Mouse (Mus musculus): ENCODE results near the gene H2al1k. TPM values are rescaled to one million over a fixed set of nuclear protein-coding genes. Genes with fewer than 3 reads are reported as not detected.
"Not testable (repeated sequence)": the region's sequence is repeated elsewhere in the genome, so short reads cannot be mapped to it uniquely, and the experiment has no call there.

H2al1k gene
- not detected in 2 replicates for polyA plus RNA-seq (2014; fragmentation: Nextera tagmentation; extraction: Ambion mirVana)

DNA sequence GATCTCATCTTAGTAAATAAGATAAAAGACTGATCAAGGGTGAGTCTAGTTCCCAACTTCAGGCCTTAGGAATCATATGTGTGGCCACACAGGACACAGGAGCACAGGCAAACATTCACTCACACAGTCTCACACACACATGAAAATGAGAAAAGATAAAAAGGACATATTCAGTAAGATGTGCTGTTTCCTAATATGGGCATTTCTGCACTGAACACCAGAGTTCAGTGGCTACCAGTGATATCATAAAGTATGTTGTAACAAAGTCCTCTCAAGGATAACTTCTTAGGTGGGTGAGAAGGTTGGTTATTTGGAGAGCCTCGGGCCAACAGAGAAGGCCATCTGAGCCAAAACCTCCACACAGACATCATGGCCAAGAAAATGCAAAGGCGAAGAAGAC lies at the start of gene H2al1k:
H2al1k (plus strand) TSS at position 301 of the 400 bp plus-strand sequence.
- WGBS, result no CpG with 5 or more reads among the region's 2 CpGs
- not testable (repeated sequence) for H3K4me2 ChIP-seq; H3K9me3 ChIP-seq (ENCODE audit: low read depth, low read length); H3K9ac ChIP-seq; H3K27me3 ChIP-seq (ENCODE audit: insufficient read depth, low read length); DNase-seq; H3K4me3 ChIP-seq (ENCODE audit: low read depth, low read length); H3K4me1 ChIP-seq (ENCODE audit: insufficient read depth); ATAC-seq (ENCODE audit: insufficient read depth); H3K36me3 ChIP-seq (ENCODE audit: insufficient read depth); H3K27ac ChIP-seq (ENCODE audit: low read depth)

DNA sequence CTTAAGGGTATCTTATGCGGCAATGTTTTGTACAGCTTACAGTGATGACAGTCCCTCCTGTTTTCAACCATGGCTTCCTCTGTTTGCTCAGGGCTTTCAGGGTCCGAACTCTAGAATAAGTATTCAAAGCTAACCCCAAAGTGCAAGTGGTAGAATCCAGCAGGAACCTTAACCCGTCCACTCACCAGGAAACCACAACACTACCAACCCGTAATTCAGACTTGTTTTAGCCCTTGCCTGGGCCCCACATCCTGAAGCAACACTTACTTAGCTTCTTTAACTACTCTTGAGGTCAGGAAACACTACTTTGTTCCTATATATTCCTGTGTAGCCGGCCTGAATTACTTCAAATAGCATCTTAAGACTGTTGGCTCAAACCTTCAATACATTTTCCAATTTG lies 47.6 kb upstream of the H2al1k start:
- H3K27ac ChIP-seq (ENCODE audit: low read depth), result no peak overlapping the region

DNA sequence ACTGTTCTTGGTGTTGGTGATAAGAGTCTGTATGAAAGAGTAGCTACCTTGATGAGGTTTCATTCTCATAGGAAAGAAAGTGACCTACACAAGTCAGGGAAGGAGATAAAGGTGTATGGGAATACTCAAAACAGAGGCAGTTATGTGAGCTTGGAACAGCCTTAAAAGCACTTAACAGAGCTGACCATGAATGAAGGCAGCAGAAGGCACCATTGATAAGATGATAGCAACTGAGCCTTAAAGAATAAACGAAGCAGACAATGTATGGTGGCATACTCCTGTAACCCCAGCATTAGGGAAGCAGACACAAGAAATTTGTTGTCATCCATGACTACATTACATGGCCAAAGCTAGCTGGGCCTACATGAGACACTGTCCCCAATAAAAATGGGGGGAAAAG lies 47.0 kb upstream of the H2al1k start:
- Histone ChIP-seq H3K36me3 (ENCODE audit: insufficient read depth) (no peaks in the 10 kb centered on the region), H3K4me3 (ENCODE audit: low read depth, low read length) (no peak overlapping the region), H3K4me2 (no peak overlapping the region), H3K27me3 (ENCODE audit: insufficient read depth, low read length) (no peaks in the 10 kb centered on the region), H3K9me3 (ENCODE audit: low read depth, low read length) (no peaks in the 10 kb centered on the region), H3K27ac (ENCODE audit: low read depth) (no peak overlapping the region), H3K9ac (no peak overlapping the region), H3K4me1 (ENCODE audit: insufficient read depth) (no peaks in the 10 kb centered on the region)
- ATAC-seq (ENCODE audit: insufficient read depth) (no peak), DNase-seq (no peak)
- TF ChIP-seq CTCF (IDR thresholded peaks at IDR 0.05; ENCODE audit: low read depth), result no peak
- WGBS, result 63% methylated on average over 1 of the region's 1 CpGs

More for the DNA sequence above, 47.6 kb upstream of the H2al1k start:
- ATAC-seq (ENCODE audit: insufficient read depth) (no peak), DNase-seq (no peak)
- Histone ChIP-seq H3K9me3 (ENCODE audit: low read depth, low read length) (no peaks in the 10 kb centered on the region), H3K4me1 (ENCODE audit: insufficient read depth) (no peaks in the 10 kb centered on the region), H3K27me3 (ENCODE audit: insufficient read depth, low read length) (no peaks in the 10 kb centered on the region), H3K4me2 (no peak overlapping the region), H3K9ac (no peak overlapping the region), H3K4me3 (ENCODE audit: low read depth, low read length) (no peak overlapping the region), H3K36me3 (ENCODE audit: insufficient read depth) (no peaks in the 10 kb centered on the region)
- WGBS, result 74% methylated on average over 5 of the region's 5 CpGs
- TF ChIP-seq CTCF (IDR thresholded peaks at IDR 0.05; ENCODE audit: low read depth), result no peak

DNA sequence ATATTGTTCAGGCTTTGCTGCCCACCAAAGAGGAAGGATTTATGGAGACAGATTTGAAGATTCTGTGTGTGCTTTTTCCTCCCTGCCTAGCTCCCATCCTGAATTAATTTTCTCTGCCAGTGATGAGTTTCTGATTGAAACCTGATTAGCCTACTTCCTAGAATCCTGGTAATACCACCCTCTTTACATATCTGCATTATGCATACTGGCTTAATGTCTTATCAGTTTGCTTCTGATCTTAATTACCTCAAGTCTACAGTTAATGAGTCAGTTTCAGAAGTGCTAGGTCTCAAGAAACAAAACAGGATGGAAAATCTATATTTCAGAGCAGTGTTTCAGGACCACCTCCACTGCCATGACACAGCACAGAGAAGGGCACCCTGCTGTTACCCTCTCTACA lies 34.0 kb upstream of the H2al1k start:
- H3K27me3 ChIP-seq (ENCODE audit: insufficient read depth, low read length); ATAC-seq (ENCODE audit: insufficient read depth): not testable (repeated sequence)

DNA sequence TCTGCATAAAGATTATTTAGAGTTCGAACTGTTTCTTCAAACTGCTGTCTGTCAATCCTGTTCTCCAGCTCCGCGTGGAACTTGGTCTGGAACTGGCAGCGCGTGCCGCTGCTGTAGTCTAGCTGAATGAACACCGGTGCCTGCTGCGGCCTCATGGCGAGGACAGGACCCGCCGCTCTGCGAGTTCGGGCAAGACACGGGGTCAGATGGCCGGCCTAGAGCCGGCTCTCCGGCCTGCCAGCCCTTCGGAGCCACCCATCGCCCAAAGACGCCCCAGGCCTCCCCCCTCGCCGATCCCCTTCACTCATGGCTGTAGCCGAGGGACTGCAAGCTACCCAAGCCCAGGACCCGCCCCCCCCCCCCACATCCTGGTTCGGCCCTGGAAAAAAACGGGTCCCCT lies 22.5 kb upstream of the H2al1k start:
- not testable (repeated sequence) for H3K27me3 ChIP-seq (ENCODE audit: insufficient read depth, low read length); ATAC-seq (ENCODE audit: insufficient read depth); H3K4me1 ChIP-seq (ENCODE audit: insufficient read depth); H3K36me3 ChIP-seq (ENCODE audit: insufficient read depth); H3K4me3 ChIP-seq (ENCODE audit: low read depth, low read length); H3K9me3 ChIP-seq (ENCODE audit: low read depth, low read length); DNase-seq; H3K27ac ChIP-seq (ENCODE audit: low read depth); H3K4me2 ChIP-seq; H3K9ac ChIP-seq
- WGBS, result 86% methylated on average over 22 of the region's 26 CpGs

More for the DNA sequence above, 34.0 kb upstream of the H2al1k start:
- H3K27ac ChIP-seq (ENCODE audit: low read depth); DNase-seq; H3K9ac ChIP-seq; H3K4me1 ChIP-seq (ENCODE audit: insufficient read depth); H3K9me3 ChIP-seq (ENCODE audit: low read depth, low read length); H3K4me3 ChIP-seq (ENCODE audit: low read depth, low read length); H3K36me3 ChIP-seq (ENCODE audit: insufficient read depth); H3K4me2 ChIP-seq: not testable (repeated sequence)

DNA sequence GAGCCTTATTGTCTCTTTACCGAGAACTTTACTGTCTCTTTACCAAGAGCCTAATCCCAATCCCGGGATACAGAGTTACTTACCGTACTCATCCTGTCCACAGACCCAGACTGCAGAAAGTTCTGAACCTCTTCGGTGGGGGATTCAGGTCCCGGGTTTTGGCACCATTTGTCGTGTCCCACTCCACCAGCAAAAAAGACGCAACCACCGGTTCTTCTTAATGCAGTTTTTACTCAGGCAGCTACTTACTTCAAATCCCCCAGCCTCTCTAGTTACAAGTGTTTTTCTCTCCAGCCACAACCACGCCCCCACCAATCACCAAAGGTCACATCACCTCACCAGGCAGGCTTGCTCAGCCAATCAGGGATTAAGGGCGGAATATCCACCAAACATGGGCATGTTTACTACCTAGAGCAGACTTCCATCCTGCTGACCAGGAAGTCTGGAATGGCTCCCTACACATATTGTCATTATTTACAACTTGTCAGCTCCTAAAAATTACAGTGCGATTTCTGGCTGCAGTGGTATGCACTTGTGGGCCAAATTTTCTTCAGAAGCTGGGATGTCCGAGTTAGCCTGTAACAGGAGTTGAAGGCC lies 18.0 kb upstream of the H2al1k start:
- DNase-seq; H3K9me3 ChIP-seq (ENCODE audit: low read depth, low read length); H3K36me3 ChIP-seq (ENCODE audit: insufficient read depth); ATAC-seq (ENCODE audit: insufficient read depth); H3K27me3 ChIP-seq (ENCODE audit: insufficient read depth, low read length); H3K27ac ChIP-seq (ENCODE audit: low read depth); H3K4me1 ChIP-seq (ENCODE audit: insufficient read depth); H3K4me3 ChIP-seq (ENCODE audit: low read depth, low read length); H3K9ac ChIP-seq; H3K4me2 ChIP-seq: not testable (repeated sequence)
- WGBS, result 81% methylated on average over 12 of the region's 12 CpGs

DNA sequence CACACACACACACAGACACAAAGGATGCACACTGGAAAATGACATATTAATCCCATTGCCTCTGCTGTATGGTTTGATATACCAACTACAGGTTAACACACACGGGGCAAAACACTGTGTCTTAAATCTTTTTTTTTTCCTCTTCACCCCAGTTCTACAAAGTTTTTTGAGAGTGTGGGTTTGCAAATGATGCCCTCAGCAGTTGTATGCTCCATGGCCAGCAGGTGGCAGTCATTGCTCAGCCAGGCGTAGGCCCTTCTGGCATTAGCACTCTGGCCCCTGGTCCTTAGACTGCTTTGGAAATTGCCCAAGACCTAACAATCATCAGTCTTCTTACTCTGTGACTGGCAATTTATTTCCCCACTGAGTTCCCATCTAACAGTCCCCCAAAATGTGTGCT lies 17.4 kb upstream of the H2al1k start:
- H3K27ac ChIP-seq (ENCODE audit: low read depth); H3K4me3 ChIP-seq (ENCODE audit: low read depth, low read length); H3K4me2 ChIP-seq; H3K36me3 ChIP-seq (ENCODE audit: insufficient read depth); H3K4me1 ChIP-seq (ENCODE audit: insufficient read depth); H3K9ac ChIP-seq; H3K27me3 ChIP-seq (ENCODE audit: insufficient read depth, low read length); H3K9me3 ChIP-seq (ENCODE audit: low read depth, low read length); ATAC-seq (ENCODE audit: insufficient read depth): not testable (repeated sequence)
- DNase-seq, result peak; percentile 9
- 41% methylated on average over 2 of the region's 2 CpGs for WGBS
- TF ChIP-seq CTCF (IDR thresholded peaks at IDR 0.05; ENCODE audit: low read depth), result peak; percentile 41

DNA sequence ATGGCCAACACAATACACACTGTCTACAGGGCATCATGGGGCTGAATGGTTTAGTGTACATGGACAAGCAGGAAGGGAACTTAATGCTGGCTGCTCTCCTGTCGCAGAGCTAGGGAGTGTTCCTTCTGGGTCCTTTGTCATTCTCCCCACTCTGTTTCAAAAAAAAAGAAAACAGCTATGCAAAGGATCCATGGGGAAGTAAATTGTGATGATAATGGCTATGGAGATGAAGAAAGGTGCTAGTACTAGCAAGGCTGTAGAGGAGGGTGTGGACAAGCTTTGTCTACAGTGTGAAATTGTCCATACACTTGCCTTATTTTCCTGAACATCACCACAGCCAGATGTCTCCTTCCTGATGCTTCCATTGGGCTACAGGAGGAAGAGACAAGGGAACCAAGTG lies 15.4 kb upstream of the H2al1k start:
- not testable (repeated sequence) for H3K36me3 ChIP-seq (ENCODE audit: insufficient read depth); H3K4me2 ChIP-seq; H3K9ac ChIP-seq; DNase-seq; H3K27ac ChIP-seq (ENCODE audit: low read depth); H3K9me3 ChIP-seq (ENCODE audit: low read depth, low read length); H3K4me3 ChIP-seq (ENCODE audit: low read depth, low read length); H3K27me3 ChIP-seq (ENCODE audit: insufficient read depth, low read length); H3K4me1 ChIP-seq (ENCODE audit: insufficient read depth); ATAC-seq (ENCODE audit: insufficient read depth)
- WGBS, result 79% methylated on average over 1 of the region's 1 CpGs
